Mouse (Mus musculus) hindbrain, postnatal 0 days (tissue): Measurements from ENCODE around the gene Tomm40l. TPM values are rescaled to one million over a fixed set of nuclear protein-coding genes. Genes with fewer than 3 reads are reported as not detected.

Source experiments
- ATAC-seq: fragments of 200-750 bp; cut with Nextera tagmentation; 2 replicates; pipeline ENCODE4 v1.8.0; 2017; ENCODE audit warnings: mild to moderate bottlenecking, moderate TSS enrichment, moderate library complexity
- DNase-seq: peaks from one replicate; pipeline ENCODE4 v3.0.0-alpha.2; 2015; ENCODE audit warnings: low spot score
- H3K27ac ChIP-seq: fragments of 300-500 bp; sonication (generic); 2 replicates; pipeline ENCODE4 v1.5.1; 2014; ENCODE audit warnings: mild to moderate bottlenecking
- H3K27me3 ChIP-seq: fragments of 300-500 bp; sonication (generic); 2 replicates; pipeline ENCODE4 v1.6.1; 2014; ENCODE audit warnings: low read length, mixed read lengths; ENCODE audit not compliant: insufficient read depth
- H3K36me3 ChIP-seq: fragments of 300-500 bp; sonication (generic); 2 replicates; pipeline ENCODE4 v1.6.1; 2014; ENCODE audit warnings: low read length, mixed read lengths; ENCODE audit not compliant: insufficient read depth
- H3K4me1 ChIP-seq: fragments of 300-500 bp; sonication (generic); 2 replicates; pipeline ENCODE4 v1.6.1; 2014; ENCODE audit warnings: antibody characterized with exemption, low read length, mixed read lengths; ENCODE audit not compliant: insufficient read depth
- H3K4me2 ChIP-seq: fragments of 300-500 bp; sonication (generic); 2 replicates; pipeline ENCODE4 v1.6.1; 2014; ENCODE audit warnings: low read depth, mild to moderate bottlenecking, low read length, moderate library complexity, mixed read lengths
- H3K4me3 ChIP-seq: fragments of 300-500 bp; sonication (generic); 2 replicates; pipeline ENCODE4 v1.5.1; 2014; ENCODE audit warnings: low read length
- H3K9ac ChIP-seq: fragments of 300-500 bp; sonication (generic); replicated peaks from 2 replicates; pipeline ENCODE4 v1.6.1; 2014; ENCODE audit warnings: mild to moderate bottlenecking, low read length, moderate library complexity, mixed read lengths
- H3K9me3 ChIP-seq: fragments of 300-500 bp; sonication (generic); 2 replicates; pipeline ENCODE4 v1.6.1; 2016; ENCODE audit warnings: low read length, mixed read lengths
- CTCF ChIP-seq: IDR thresholded peaks from 2 replicates; pipeline ENCODE4 v1.5.1; 2016; ENCODE audit warnings: antibody characterized with exemption, control low read depth, low read depth
- WGBS: fragments of 180-500 bp; shearing (Covaris S2); extraction: QIAGEN DNeasy Blood & Tissue Kit; methylation state at CpG from one replicate; pipeline ENCODE4 v1.1.7; 2014; 5-methylcytosine and 5-hydroxymethylcytosine counted together
- polyA plus RNA-seq: library from polyadenylated mRNA; unstranded; fragments of >200 nt; fragmentation: Nextera tagmentation; extraction: Ambion mirVana; gene quantifications from 2 replicates; pipeline ENCODE4 v1.2.1, GENCODE M21; 2015
- total RNA-seq: library from RNA; depleted of rRNA; stranded (reverse); fragments of >200 nt; gene quantifications from 2 replicates; pipeline ENCODE4 v1.2.3, GENCODE M21; 2014

Tomm40l gene
- total and polyA plus RNA-seq, 2 experiments from 2014 or later, result 41.1 to 53.6 TPM

GRCm38 (mm10) chr1:171229750-171230149, 7.4 kb upstream of the Tomm40l start:
- TF ChIP-seq CTCF, result no peak
- DNase-seq, result no peak
- Histone ChIP-seq H3K9ac (no peak overlapping the region), H3K27ac (no peak overlapping the region), H3K9me3 (no peaks in the 10 kb centered on the region), H3K4me3 (no peak overlapping the region), H3K4me1 (no peaks in the 10 kb centered on the region), H3K4me2 (no peak overlapping the region), H3K36me3 (peaks cover 7% of the 10 kb centered on the region), H3K27me3 (no peaks in the 10 kb centered on the region)
- ATAC-seq, result no peak
- WGBS, result 63% methylated on average over 6 of the region's 6 CpGs

GRCm38 (mm10) chr1:171227879-171228278, 5.6 kb upstream of the Tomm40l start:
- no peak for ATAC-seq
- H3K27me3 ChIP-seq, result no peaks in the 10 kb centered on the region
- 88% methylated on average over 1 of the region's 1 CpGs for WGBS

GRCm38 (mm10) chr1:171226780-171227179, 4.5 kb upstream of the Tomm40l start:
- Histone ChIP-seq H3K9ac (no peak overlapping the region), H3K9me3 (no peaks in the 10 kb centered on the region), H3K27me3 (no peaks in the 10 kb centered on the region), H3K36me3 (no peaks in the 10 kb centered on the region), H3K4me3 (no peak overlapping the region), H3K4me2 (no peak overlapping the region), H3K4me1 (no peaks in the 10 kb centered on the region), H3K27ac (no peak overlapping the region)
- 48% methylated on average over 4 of the region's 4 CpGs for WGBS
- DNase-seq (no peak), ATAC-seq (no peak)
- no peak for TF ChIP-seq CTCF

More at GRCm38 (mm10) chr1:171227879-171228278, 5.6 kb upstream of the Tomm40l start:
- H3K36me3 ChIP-seq, result no peaks in the 10 kb centered on the region
- no peaks in the 10 kb centered on the region for H3K4me1 ChIP-seq
- H3K4me3 ChIP-seq, result no peak overlapping the region
- no peak overlapping the region for H3K9ac ChIP-seq
- H3K4me2 ChIP-seq, result no peak overlapping the region
- no peaks in the 10 kb centered on the region for H3K9me3 ChIP-seq
- no peak for TF ChIP-seq CTCF
- H3K27ac ChIP-seq, result no peak overlapping the region
- no peak for DNase-seq

GRCm38 (mm10) chr1:171224857-171225256, 2.5 kb upstream of the Tomm40l start, which contains the start of gene Apoa2:
Gene Apoa2 (plus strand): TSS chr1:171225054.
- H3K4me3 ChIP-seq, result no peak within 1 kb of the TSS
- no peaks in the 10 kb centered on the region for H3K9me3 ChIP-seq
- TF ChIP-seq CTCF, result no peak
- no peaks in the 10 kb centered on the region for H3K27me3 ChIP-seq
- H3K27ac ChIP-seq, result no peak within 1 kb of the TSS
- no peak within 1 kb of the TSS for H3K4me2 ChIP-seq
- DNase-seq (no peak), ATAC-seq (no peak)
- WGBS, result 82% methylated on average over 5 of the region's 5 CpGs
- peaks cover 7% of the 10 kb centered on the region; the same call in 1 of the 2 replicates for H3K4me1 ChIP-seq
- H3K36me3 ChIP-seq, result peaks cover 2% of the 10 kb centered on the region; the same call in 1 of the 2 replicates
- no peak within 1 kb of the TSS for H3K9ac ChIP-seq

GRCm38 (mm10) chr1:171223796-171224195, 1.5 kb upstream of the Tomm40l start:
- DNase-seq (no peak), ATAC-seq (no peak)
- Histone ChIP-seq H3K27ac (no peak overlapping the region), H3K27me3 (no peaks in the 10 kb centered on the region), H3K4me3 (no peak overlapping the region), H3K9me3 (no peaks in the 10 kb centered on the region), H3K4me1 (peaks cover 7% of the 10 kb centered on the region; the same call in 1 of the 2 replicates), H3K36me3 (peaks cover 12% of the 10 kb centered on the region; the same call in 1 of the 2 replicates), H3K4me2 (no peak overlapping the region), H3K9ac (no peak overlapping the region)
- TF ChIP-seq CTCF, result no peak
- 95% methylated on average over 2 of the region's 2 CpGs for WGBS

GRCm38 (mm10) chr1:171223168-171223567, 854 bp upstream of the Tomm40l start:
- H3K27ac ChIP-seq, result peak overlapping the region; percentile 62; the same call in 1 of the 2 replicates
- ATAC-seq (no peak), DNase-seq (no peak)
- H3K4me3 ChIP-seq, result peak overlapping the region; percentile 51
- H3K4me1 ChIP-seq, result peaks cover 7% of the 10 kb centered on the region; the same call in 1 of the 2 replicates
- no peaks in the 10 kb centered on the region for H3K9me3 ChIP-seq
- no peaks in the 10 kb centered on the region for H3K27me3 ChIP-seq
- H3K36me3 ChIP-seq, result peaks cover 14% of the 10 kb centered on the region; the same call in 1 of the 2 replicates
- 79% methylated on average over 6 of the region's 6 CpGs for WGBS
- no peak for TF ChIP-seq CTCF
- peak overlapping the region; percentile 21; the same call in 1 of the 2 replicates for H3K9ac ChIP-seq
- H3K4me2 ChIP-seq, result peak overlapping the region; percentile 67
